Mouse (Mus musculus) neural tube, embryonic 10.5 days (tissue): ENCODE measurements around the gene Gm44503.

Experiments used
- DNase-seq: peaks from one replicate; pipeline ENCODE4 v3.0.0-alpha.2; 2017; ENCODE audit warnings: low spot score; ENCODE audit errors: extremely low spot score

Gene Gm44503

DNA sequence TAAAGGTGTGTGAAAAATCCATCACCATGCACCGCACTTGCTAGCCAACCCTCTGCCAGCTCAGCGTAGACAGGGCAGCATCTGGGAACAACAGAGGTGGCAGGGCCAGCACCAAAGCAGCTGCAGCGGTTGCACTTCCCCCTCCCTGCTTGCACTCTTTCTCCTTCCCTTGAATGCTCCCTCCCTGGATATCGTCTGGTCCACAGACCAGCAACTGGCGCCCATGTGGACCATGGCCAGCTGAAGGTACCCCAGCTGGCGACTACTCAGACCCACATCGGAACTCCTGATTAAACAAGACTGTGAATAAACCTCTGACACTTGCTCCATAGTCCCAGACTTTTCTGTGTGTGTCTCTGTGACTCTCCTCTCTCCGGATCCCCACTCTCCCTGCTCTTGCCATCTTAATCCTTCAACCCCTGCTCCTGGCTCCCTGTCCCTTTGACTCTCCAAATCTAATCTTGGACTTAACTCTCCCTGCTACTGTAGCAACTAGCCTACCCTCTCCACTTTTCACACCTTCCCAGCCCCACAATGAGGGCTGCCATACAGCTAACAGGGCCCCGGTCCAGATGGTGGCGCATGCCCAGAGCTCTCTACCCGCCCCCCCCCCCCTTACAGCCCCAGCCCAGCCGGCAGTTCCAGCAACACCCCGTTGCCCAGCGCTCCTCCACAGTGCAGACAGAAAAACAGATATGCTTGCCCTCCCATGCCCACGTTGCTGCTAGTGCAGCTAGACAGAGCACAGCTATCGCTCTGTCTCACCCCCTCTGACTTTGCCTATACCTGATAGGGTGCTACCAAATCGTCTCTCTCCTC, 67.4 kb downstream of the Gm44503 start:
- DNase-seq = peak; percentile 30

DNA sequence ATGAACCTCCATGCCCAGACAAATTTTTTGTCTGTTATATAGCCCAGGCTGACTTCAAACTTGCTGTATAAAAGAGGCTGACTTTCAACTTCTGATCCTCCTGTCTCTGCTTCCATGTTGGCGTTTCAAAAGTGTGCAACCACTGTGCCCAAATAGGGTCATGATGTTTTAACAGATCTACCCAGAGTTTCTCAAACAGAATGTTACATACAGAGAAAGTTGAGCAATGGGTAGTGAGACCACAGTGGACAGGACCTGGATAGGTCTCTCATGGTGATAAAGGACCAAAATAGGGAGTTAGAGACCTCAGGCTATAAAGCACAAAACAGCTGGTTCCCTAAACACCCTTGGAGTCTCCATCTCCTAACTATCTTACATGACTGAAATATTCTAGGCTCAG, 71.8 kb downstream of the Gm44503 start:
- no peak for DNase-seq

DNA sequence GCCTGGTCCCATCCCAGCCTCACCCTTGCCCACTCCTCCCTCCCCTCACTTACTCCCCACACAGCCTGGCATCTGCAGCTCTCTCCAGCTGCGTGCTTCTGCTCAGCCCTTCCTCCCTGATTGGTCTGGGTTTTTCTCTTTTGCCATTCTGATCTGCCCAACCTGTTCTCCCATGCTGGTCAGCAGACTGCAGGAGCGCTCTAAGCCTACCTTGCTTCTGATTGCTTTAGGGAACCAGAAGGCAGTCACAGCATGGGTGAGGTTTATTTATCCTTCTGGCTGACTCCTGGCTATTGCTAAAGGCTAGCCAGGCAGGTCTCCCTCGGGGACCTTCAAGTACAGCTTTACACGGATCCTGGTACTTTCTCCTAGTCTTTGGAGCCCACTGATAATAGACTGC, 72.8 kb downstream of the Gm44503 start:
- no peak for DNase-seq

DNA sequence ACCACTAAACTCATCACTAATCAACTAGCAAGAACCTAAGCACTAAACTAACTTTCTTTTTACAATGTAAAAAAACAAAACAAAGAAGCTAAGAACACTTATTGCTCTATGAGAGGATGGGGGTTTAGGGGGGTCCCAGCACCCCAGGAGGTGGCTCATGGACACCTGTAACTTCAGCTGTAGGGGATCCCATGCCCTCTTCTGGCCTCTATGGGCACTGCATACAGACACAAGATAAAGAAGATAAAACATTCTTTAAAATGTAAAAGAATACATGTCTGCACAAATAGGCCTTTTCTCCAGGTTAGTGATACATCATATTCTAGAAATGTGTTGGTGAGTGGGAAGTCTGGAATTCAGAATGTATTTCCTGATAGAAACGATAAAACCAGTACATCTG, 74.8 kb downstream of the Gm44503 start:
- no peak for DNase-seq

DNA sequence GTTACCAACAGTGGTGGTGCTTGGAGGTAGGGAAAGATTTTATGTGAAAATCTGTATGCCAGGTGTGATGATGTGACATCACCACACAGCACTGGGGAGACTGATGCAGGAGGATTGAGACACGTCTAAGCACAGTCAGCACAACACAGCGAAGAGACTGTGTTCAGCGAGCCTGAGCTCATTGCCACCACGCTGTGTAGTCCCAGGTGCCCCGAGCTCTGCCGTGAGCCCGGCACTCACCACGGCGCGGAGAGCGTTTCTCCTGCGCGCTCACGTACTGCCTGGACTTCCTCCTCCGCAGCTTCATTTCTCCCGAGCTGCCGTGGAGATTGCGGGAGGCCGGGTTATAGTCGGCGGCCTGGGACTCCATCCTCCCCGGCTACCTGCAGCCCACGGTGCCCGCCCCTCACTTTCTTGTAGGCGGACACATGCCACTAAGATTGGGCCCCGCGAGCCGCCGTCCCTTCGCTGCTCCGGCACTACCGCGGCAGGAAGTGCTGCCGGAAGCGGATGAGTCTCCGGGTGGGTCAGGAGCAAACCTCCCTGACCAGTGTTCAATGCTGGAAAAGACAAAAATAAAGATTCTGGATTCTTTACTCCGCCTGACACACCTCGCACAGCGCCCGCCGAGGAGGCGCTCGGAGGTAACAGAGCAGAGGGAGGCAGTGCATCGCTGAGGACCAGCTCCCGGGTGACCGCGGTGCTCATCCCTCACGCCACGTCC, 80.7 kb downstream of the Gm44503 start:
- DNase-seq = peak; percentile 94

DNA sequence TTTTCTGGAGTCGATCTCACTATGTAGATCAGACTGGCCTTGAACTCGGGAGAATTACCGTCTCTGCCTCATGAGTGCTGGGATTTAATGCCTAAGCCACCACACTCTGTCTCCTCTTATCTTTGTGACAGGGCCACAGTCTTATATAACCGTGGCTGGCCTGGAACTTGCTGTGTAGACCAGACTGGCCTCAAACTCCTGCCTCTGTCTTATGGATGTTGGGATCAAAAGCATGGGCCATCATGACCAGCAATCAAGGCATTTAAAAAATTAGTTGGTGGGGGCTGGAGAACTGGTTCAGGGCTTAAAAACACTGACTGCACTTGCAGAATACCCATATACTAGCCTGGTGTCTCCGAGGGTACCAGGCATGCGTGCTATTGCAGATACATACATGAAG, 81.4 kb downstream of the Gm44503 start, which contains the start of gene Pigb:
Gene Pigb (minus strand): TSS at position 299 of the 400 bp plus-strand sequence.
- DNase-seq = no peak

DNA sequence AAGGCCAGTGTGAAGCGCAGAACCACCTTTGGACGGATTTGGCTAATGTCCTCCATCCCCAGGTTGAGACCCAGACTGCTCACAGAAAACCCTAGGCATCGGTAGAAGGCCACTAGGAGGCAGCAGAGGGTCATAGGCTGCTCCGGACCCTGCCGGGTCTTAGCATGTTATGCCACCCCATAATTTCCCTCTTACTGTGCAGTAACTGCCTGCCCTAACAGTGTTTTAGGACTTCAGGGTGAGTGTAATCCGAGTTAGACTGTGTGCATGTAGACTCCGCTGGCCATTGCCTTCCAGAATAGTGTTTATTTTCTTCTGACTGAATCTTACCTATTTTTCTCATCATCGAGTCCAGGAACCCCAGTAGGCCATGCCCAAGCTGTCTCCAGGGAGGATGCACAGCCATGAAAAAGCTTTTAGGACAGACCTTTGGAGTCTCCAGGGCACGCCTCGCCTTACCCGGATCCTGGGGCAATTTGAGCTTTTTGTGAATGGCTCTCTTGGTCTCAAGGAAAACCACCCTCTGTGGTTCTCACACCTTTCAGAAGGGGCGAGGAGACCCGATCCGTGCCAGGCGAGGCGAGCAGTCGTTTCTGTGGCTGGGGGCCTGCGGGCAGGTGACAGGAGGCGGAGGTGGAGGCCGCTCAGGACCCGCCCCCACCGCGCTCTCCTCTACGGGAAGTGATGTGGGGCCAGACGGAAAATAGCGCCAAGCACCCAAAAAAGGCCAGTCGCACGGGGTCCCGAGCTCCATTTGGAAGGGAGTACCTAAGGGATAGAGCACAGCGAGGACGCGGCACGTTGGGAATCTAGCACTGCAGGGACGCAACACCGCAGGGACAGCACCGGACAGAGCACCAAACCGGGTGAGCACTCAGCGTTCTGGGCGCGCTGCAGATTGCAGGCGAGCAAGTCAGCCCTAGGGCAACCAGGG, 85.8 kb downstream of the Gm44503 start, which contains the start of gene Rab27a:
Gene Rab27a (plus strand): TSS at position 709 of the 934 bp plus-strand sequence.
- DNase-seq = peak; percentile 81

DNA sequence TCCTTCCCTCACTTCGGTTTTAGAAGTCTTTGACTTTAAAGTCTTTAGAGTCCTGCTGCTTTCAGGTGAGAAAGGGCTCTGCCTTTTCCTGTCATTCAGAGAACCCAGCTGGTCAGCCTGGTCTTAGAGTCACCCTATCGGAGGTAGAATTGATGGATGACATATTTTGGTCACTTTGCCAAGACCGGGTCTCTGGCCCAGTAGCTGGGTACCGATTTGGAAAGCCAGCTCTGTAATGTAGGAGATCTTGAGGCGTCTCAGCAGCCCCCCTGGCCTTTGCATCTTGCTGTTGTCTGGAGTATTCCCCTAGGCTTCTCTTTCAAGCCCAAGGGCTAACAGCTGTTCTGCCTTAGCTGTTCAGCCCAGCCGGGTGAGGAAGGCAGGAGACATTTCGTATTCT, 86.6 kb downstream of the Gm44503 start:
- DNase-seq = no peak

DNA sequence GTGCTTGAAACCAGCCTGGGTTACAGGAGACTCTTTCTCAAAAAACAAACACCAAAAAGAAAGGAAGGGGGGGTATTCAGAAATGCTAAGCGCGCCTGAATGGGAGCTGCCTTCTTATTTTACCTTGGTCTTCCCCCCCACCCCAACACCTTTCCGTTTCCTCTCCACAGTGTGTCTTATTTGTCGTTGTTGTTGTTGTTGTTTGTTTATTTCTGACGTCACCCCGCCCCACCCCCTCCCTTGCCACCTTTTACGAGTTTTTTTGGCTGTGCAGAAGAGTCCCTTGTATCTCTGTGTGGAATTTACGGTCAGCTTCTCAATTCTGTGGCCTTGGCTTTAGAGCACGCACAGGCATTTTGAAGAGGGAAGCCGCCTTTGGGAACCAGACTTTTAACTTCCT, 87.1 kb downstream of the Gm44503 start:
- no peak for DNase-seq

DNA sequence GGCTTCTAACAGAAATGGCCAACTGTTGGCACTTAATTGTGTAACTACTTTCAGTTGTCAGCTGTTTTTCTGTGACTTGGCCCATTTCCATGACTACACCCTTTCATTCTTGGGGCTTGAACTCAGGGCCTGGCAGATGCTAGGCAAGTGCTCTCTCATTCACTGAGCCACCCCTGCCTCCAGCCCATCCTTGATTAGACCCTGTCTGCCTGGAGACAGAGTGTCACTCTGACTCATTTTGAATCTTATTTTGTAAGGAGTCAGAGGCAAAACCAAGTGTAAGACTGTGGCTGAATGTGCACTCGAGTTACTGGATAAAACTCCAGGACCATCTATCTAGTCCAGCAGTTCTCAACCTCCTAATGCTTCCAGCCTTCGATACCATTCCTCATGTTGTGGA, 89.3 kb downstream of the Gm44503 start:
- no peak for DNase-seq

DNA sequence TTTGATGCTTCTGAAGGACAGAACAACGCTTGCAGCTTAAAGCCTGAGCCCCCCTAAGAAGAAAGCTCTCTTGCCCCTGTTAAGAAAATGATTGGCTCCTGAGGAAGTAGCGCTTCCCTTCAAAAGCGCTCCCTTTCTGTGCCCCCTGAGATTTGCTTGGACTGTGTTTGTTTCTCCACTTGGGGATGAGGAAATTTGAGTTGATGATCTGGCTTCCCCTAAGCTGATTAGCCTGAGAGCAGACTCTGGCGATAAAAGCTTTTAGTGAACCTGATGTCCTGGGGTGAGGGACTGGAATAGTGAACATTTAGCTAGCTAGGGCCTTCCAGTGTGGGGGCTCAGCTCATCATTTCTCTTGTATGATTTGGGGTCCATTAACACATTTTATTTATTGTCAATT, 90.3 kb downstream of the Gm44503 start:
- DNase-seq = no peak

DNA sequence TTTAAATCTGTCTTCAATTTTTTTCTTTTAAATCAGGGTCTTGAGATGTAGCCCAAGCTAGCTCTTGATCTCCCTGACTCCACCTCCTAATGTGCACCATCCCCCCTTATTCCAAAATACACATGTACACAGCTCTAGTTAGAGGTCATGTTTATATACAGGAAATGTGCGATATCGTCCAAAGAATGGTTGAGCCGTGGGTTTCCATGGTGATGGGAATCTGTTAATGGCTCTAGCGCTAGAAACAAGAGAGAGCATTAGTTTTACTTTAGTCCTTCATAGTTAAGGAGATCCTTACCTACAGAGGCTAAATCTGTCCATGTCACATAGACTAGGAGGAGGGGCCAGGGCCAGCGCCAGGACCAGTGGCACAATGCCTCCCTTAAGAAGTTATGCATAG, 91.2 kb downstream of the Gm44503 start:
- DNase-seq = no peak

DNA sequence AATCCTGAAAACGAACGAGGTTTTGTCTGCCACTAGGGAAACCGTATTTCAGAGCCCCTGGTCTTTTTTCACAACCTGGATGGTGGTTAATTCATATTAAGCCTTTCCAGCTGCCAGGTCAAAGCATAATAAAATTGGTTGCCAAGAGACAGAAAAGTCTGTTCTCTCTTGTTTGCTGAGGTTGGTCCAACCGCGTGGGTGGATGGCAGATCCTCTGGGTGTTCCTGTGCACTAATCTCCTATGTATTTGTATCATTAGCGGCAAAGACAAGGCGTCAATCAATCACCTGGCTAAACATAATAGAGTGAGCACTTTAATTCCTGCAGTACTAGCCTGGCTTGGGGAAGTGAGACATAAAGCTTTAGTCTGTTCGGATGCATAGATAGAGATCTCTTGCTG, 92.0 kb downstream of the Gm44503 start:
- no peak for DNase-seq

DNA sequence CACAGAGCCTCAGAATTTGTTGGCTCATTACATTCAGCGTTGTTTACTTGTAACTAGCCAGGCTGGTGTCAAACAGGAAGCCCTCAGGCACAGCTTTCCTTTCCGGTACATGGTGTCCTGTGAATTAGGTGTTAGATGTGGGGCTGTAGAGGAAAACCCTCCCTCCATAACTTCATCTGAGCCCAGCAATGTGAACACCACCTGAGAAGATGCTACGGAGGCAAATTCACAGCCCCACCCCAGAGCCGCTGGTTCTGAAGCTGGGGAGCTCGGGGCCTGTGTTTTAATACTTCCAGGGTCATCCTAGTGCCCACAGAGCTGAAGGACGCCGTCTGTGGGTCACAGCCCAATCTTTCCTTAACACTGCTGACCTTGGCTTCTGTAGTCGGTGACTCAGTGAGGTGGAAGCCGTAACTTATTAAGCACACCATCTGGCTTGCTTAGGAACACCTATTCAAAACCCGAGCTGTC, 96.8 kb downstream of the Gm44503 start:
- no peak for DNase-seq

DNA sequence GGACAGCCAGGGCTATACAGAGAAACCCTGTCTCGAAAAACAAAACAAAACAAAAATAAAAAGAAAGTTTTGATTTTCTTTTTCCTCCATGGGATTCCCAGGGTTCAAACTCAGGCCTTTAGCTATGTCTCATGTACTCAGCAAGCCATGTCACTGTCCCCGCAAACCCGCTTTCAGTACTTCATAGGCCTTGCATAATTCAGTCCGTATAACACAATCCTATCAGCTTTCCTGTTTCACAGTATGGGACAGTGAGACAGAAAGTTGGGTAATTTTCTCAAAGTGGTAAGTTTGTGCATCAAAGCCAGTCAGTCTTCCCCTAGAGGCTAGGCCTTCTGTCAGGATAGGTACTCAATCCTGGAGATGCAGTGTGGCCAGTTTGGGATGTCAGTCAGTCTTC, 100.6 kb downstream of the Gm44503 start:
- DNase-seq = no peak

DNA sequence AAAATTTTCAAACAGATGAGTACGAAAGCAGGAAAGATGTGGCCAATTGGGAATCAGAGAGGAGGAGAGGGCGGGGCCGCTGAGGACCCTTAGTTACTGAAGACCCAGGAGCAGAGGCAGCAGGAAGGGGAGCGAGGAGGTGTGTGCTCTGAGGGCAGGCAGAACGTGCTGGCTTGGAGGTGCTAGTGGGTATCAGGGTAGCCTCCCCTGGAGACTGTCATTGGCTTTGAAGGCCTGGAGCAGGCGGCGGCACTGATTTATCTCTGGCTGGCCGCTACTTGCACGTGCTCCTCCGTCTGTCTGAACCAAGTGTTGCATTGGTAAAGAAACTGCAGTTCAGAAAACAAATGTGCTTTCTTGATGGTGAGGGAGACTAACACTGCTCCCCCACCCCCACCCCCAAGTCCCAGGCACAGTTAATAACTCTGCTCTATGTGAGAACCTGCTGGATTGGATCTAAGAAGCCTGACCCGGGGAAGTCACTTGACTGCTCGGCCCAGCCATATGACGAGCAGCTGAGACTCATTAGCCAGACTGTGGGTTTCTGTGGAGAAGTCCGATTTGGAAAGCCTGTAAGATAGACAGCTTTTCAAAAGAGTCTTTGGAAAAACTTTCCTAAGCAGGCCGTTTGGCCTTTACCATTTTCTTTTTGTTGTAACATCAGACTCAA, 105.1 kb downstream of the Gm44503 start:
- DNase-seq = peak; percentile 45
